Mouse (Mus musculus): ENCODE data around the gene Slc7a1.

Gene Slc7a1

GRCm38 (mm10) chr5:148389007-148389970 is 10.4 kb downstream of the Slc7a1 start:
- DNase-seq = no peak

- DNase-seq = no peak
Measured at GRCm38 (mm10) chr5:148388251-148389006, 11.3 kb downstream of the Slc7a1 start.

- no peak for DNase-seq
Measured at GRCm38 (mm10) chr5:148387820-148388219, 11.9 kb downstream of the Slc7a1 start.

- no peak for DNase-seq
Measured at GRCm38 (mm10) chr5:148386471-148386870, 13.2 kb downstream of the Slc7a1 start.

GRCm38 (mm10) chr5:148384501-148385055 is 15.1 kb downstream of the Slc7a1 start:
- no peak for DNase-seq

- no peak for DNase-seq
Measured at GRCm38 (mm10) chr5:148383841-148384500, 15.7 kb downstream of the Slc7a1 start.

- no peak for DNase-seq
Measured at GRCm38 (mm10) chr5:148381083-148381482, 18.6 kb downstream of the Slc7a1 start.

- DNase-seq = no peak
Measured at GRCm38 (mm10) chr5:148380246-148380504, 19.5 kb downstream of the Slc7a1 start.

- no peak for DNase-seq
Measured at GRCm38 (mm10) chr5:148379455-148380245, 20.1 kb downstream of the Slc7a1 start.

- DNase-seq = no peak
Measured at GRCm38 (mm10) chr5:148378707-148379106, 21.0 kb downstream of the Slc7a1 start.

- no peak for DNase-seq
Measured at GRCm38 (mm10) chr5:148378232-148378508, 21.5 kb downstream of the Slc7a1 start.

GRCm38 (mm10) chr5:148377439-148378231 is 22.1 kb downstream of the Slc7a1 start:
- DNase-seq = no peak

GRCm38 (mm10) chr5:148376358-148376757 is 23.3 kb downstream of the Slc7a1 start:
- DNase-seq = no peak

GRCm38 (mm10) chr5:148375480-148375879 is 24.2 kb downstream of the Slc7a1 start:
- DNase-seq = no peak

- DNase-seq = no peak
Measured at GRCm38 (mm10) chr5:148373092-148373685, 26.5 kb downstream of the Slc7a1 start.

- no peak for DNase-seq
Measured at GRCm38 (mm10) chr5:148372005-148372917, 27.4 kb downstream of the Slc7a1 start.

- no peak for DNase-seq
Measured at GRCm38 (mm10) chr5:148371375-148371774, 28.3 kb downstream of the Slc7a1 start.

- no peak for DNase-seq
Measured at GRCm38 (mm10) chr5:148370624-148371023, 29.1 kb downstream of the Slc7a1 start.

GRCm38 (mm10) chr5:148369178-148369577 is 30.5 kb downstream of the Slc7a1 start:
- no peak for DNase-seq

GRCm38 (mm10) chr5:148367816-148368215 is 31.9 kb downstream of the Slc7a1 start:
- DNase-seq = no peak

Data from cerebellum, adult 11-12 months (tissue).